Mouse (Mus musculus) forebrain, embryonic 10.5 days (tissue): ENCODE measurements around the gene Enox1. TPM values are rescaled to one million over a fixed set of nuclear protein-coding genes. Genes with fewer than 3 reads are reported as not detected.

Experiments
- DNase-seq: peaks from one replicate; pipeline ENCODE4 v3.0.0-alpha.2; 2017; ENCODE audit warnings: low spot score; ENCODE audit errors: extremely low spot score
- H3K27ac ChIP-seq: fragments of 300-500 bp; sonication (generic); 2 replicates; pipeline ENCODE4 v1.5.1; 2016; ENCODE audit warnings: mild to moderate bottlenecking
- H3K27me3 ChIP-seq: fragments of 300-500 bp; sonication (generic); 2 replicates; pipeline ENCODE4 v1.6.1; 2016; ENCODE audit warnings: mild to moderate bottlenecking; ENCODE audit not compliant: poor library complexity, severe bottlenecking
- H3K36me3 ChIP-seq: fragments of 300-500 bp; sonication (generic); replicated peaks from 2 replicates; pipeline ENCODE4 v1.6.1; 2016; ENCODE audit warnings: mild to moderate bottlenecking, moderate library complexity
- H3K4me1 ChIP-seq: fragments of 300-500 bp; sonication (generic); 2 replicates; pipeline ENCODE4 v1.6.1; 2016
- H3K4me3 ChIP-seq: fragments of 300-500 bp; sonication (generic); 2 replicates; pipeline ENCODE4 v1.5.1; 2016; ENCODE audit warnings: mild to moderate bottlenecking, moderate library complexity
- H3K9me3 ChIP-seq: fragments of 300-500 bp; sonication (generic); 2 replicates; pipeline ENCODE4 v1.6.1; 2016; ENCODE audit warnings: mild to moderate bottlenecking, moderate library complexity
- WGBS: fragments of 180-500 bp; shearing (Covaris S2); methylation state at CpG from one replicate; pipeline ENCODE4 v1.1.7; 2016; 5-methylcytosine and 5-hydroxymethylcytosine counted together
- polyA plus RNA-seq: library from polyadenylated mRNA; unstranded; fragments of >200 nt; fragmentation: Nextera tagmentation; extraction: Ambion mirVana; gene quantifications from 2 replicates; pipeline ENCODE4 v1.2.1, GENCODE M21; 2016

Gene Enox1
- polyA plus RNA-seq, 1 experiment from 2014 or later, result 11.9 TPM

DNA sequence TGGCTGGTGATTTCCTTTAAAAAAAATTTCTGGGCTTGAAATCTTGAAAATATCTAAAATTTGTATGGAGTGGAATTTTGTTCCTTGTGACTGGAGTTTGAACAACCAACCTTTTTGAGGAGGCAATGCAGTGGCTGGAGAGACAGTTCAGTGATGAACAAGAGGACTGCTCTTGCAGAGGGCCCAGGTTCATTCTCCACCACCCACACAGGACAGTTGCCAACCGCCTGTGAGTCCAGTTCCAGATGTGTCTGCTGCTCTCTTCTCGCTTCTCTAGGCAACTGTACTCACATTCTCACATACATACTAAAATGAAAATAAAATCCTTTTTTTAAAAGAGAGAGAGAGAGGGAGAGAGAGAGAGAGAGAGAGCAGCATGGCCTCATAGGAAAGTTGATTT lies 212.5 kb downstream of the Enox1 start:
- Histone ChIP-seq H3K36me3 (no peaks in the 10 kb centered on the region), H3K9me3 (no peaks in the 10 kb centered on the region), H3K27me3 (no peaks in the 10 kb centered on the region), H3K27ac (no peak overlapping the region), H3K4me1 (no peaks in the 10 kb centered on the region), H3K4me3 (no peak overlapping the region)
- 94% methylated on average over 2 of the region's 2 CpGs for WGBS
- no peak for DNase-seq

DNA sequence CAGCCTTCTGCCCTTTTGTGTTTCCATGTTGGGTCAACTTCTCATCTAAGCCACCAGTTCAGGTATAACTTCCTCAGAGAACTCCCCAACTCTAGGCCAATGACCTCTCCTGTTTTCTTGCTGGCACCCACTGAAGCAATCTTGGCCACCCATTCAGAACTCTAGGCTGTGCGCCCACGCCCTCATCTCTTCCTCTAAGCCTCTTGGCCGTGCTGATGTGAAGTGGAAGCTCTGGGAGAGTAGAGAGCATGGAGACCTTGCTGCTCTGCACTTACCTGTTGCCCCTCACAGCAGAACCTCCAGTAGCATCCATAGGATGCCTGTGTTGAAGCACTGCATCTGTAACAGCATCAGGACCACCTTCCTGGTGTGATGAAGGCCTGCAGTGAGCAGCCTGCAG lies 214.0 kb downstream of the Enox1 start:
- WGBS, result 85% methylated on average over 3 of the region's 3 CpGs

DNA sequence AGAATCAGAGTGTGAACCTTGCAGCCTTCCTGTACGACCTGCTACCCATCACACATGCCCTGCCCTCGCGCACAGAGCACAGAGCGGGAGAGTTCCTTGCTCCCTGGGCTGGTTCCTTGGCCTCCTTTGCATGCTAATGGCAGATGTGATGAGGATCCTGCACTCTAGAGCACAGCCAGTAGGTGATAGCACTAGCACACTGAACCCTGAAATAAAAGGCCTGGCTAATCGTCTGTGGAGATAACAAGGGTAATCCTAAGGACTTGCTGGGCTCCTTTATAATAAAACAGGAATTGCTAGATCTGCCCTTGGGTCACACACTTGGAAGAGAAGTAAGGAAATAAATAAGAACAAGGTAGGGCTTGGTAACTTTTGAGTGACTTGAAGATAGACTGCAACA lies 215.4 kb downstream of the Enox1 start:
- H3K27me3 ChIP-seq, result peaks cover 11% of the 10 kb centered on the region
- H3K27ac ChIP-seq, result no peak overlapping the region
- no peaks in the 10 kb centered on the region for H3K36me3 ChIP-seq
- H3K9me3 ChIP-seq, result no peaks in the 10 kb centered on the region
- H3K4me1 ChIP-seq, result peaks cover 21% of the 10 kb centered on the region
- 64% methylated on average over 5 of the region's 5 CpGs for WGBS
- no peak overlapping the region for H3K4me3 ChIP-seq
- DNase-seq, result no peak

More for the DNA sequence above, 214.0 kb downstream of the Enox1 start:
- Histone ChIP-seq H3K27me3 (no peaks in the 10 kb centered on the region), H3K4me3 (no peak overlapping the region), H3K9me3 (no peaks in the 10 kb centered on the region), H3K36me3 (no peaks in the 10 kb centered on the region), H3K27ac (no peak overlapping the region), H3K4me1 (peaks cover 8% of the 10 kb centered on the region)
- DNase-seq, result no peak

GRCm38 (mm10) chr14:77373119-77373518 lies 216.6 kb downstream of the Enox1 start:
- Histone ChIP-seq H3K27me3 (peaks cover 11% of the 10 kb centered on the region), H3K4me3 (no peak overlapping the region), H3K4me1 (peaks cover 32% of the 10 kb centered on the region), H3K36me3 (no peaks in the 10 kb centered on the region), H3K9me3 (no peaks in the 10 kb centered on the region), H3K27ac (no peak overlapping the region)
- 71% methylated on average over 3 of the region's 3 CpGs for WGBS
- no peak for DNase-seq

GRCm38 (mm10) chr14:77375054-77375453 lies 218.5 kb downstream of the Enox1 start:
- no peak for DNase-seq
- Histone ChIP-seq H3K27ac (no peak overlapping the region), H3K27me3 (peaks cover 11% of the 10 kb centered on the region), H3K4me3 (no peak overlapping the region), H3K36me3 (no peaks in the 10 kb centered on the region), H3K9me3 (no peaks in the 10 kb centered on the region), H3K4me1 (peaks cover 41% of the 10 kb centered on the region)
- 68% methylated on average over 2 of the region's 2 CpGs for WGBS

DNA sequence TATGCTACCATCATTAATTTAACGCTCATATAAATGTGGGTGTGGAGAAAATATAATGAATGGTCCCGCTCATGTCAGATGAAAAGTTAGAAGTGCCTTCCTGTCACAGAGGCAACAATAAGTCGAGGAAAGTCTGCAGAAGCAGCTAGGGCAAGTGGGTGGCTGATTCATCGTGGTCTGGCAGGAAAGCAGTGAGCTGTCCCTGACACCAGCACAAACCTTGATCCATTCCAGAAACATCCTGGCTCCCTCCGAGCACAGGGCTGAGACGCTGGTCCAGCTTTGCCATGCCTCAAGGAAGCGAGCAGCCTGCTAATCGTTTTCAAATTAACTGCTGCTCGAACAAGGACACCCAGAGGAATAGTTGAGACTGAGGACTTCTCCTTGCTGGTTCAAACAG lies 219.1 kb downstream of the Enox1 start:
- H3K36me3 ChIP-seq, result no peaks in the 10 kb centered on the region
- peaks cover 11% of the 10 kb centered on the region for H3K27me3 ChIP-seq
- DNase-seq, result no peak
- H3K9me3 ChIP-seq, result no peaks in the 10 kb centered on the region
- WGBS, result 75% methylated on average over 9 of the region's 9 CpGs
- H3K4me3 ChIP-seq, result no peak overlapping the region
- H3K27ac ChIP-seq, result no peak overlapping the region
- H3K4me1 ChIP-seq, result peaks cover 45% of the 10 kb centered on the region

DNA sequence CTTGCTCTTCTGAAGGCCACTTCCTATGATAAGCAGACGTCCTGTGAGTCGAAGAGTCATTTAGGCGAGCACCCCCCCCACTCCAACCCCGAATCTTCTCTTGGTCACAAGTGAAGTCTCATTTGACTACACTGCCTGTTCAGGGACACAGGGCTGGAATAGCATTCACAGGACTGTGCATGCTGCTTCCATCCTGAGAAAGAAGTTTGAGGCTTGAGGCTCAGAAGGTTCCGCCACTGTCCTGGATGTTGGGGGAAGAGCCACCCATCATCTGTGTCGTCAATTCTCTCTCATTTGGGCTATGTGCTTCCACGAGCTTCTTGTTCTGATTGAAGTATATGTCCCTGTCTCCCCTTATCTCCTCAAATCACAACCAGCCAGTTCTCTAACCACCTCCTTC lies 220.2 kb downstream of the Enox1 start:
- Histone ChIP-seq H3K4me3 (no peak overlapping the region), H3K9me3 (no peaks in the 10 kb centered on the region), H3K36me3 (no peaks in the 10 kb centered on the region), H3K27ac (no peak overlapping the region), H3K4me1 (peaks cover 56% of the 10 kb centered on the region), H3K27me3 (peaks cover 11% of the 10 kb centered on the region)
- WGBS, result 88% methylated on average over 7 of the region's 7 CpGs
- no peak for DNase-seq

GRCm38 (mm10) chr14:77377439-77377838 lies 220.9 kb downstream of the Enox1 start:
- H3K27ac ChIP-seq, result peak overlapping the region; percentile 17; the same call in 1 of the 2 replicates
- no peaks in the 10 kb centered on the region for H3K9me3 ChIP-seq
- WGBS, result 71% methylated on average over 3 of the region's 3 CpGs
- no peaks in the 10 kb centered on the region for H3K36me3 ChIP-seq
- no peak overlapping the region for H3K4me3 ChIP-seq
- H3K4me1 ChIP-seq, result peaks cover 63% of the 10 kb centered on the region
- H3K27me3 ChIP-seq, result peaks cover 11% of the 10 kb centered on the region
- DNase-seq, result no peak

DNA sequence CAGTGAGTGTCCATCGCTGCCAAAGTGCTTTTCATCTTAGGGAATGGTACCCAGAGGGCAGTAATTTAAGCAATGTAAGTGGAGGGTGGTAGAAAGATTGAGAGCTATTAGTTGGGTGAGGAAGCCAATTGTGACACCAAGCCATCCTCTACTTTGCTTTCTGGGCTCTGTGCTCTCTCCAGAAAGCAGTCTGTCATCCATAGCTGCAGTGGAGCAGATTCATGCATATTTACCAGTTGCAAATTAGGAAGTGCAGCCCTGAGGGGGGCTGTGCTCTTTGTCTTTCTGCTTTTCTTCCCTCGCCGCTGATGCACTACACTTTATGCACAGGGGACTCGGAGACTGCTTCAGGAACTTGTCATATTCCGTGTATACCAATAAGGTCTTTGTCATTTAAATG lies 221.3 kb downstream of the Enox1 start:
- H3K9me3 ChIP-seq, result no peaks in the 10 kb centered on the region
- no peak overlapping the region for H3K4me3 ChIP-seq
- H3K36me3 ChIP-seq, result no peaks in the 10 kb centered on the region
- peak overlapping the region; percentile 17; the same call in 1 of the 2 replicates for H3K27ac ChIP-seq
- 42% methylated on average over 5 of the region's 5 CpGs for whole genome bisulfite sequencing
- H3K27me3 ChIP-seq, result peaks cover 11% of the 10 kb centered on the region
- H3K4me1 ChIP-seq, result peaks cover 67% of the 10 kb centered on the region
- no peak for DNase-seq

DNA sequence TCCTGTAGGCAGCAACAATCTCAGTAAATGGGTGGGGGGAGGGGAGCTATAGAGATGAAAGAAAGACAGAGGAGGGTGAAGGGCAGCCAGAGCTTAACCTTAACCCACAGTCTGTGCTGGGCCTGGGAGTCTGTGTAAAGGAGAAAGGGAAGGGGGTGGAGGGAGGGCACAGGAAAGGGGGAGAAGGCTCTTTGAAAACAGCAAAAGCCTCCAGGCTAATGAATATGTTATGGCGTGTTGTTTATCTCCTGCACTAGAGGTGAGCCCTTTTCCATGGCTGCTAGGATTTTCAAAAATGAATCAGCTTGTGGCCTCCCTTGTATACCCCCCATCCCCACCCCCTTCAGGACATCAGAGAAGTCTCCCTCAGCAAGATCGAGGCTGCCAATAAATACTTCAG lies 225.0 kb downstream of the Enox1 start:
- WGBS, result 9% methylated on average over 2 of the region's 2 CpGs
- no peak overlapping the region for H3K4me3 ChIP-seq
- peaks cover 64% of the 10 kb centered on the region for H3K4me1 ChIP-seq
- DNase-seq, result peak; percentile 34
- H3K27me3 ChIP-seq, result peaks cover 2% of the 10 kb centered on the region; the same call in 1 of the 2 replicates
- peak overlapping the region; percentile 82 for H3K27ac ChIP-seq
- no peaks in the 10 kb centered on the region for H3K9me3 ChIP-seq
- H3K36me3 ChIP-seq, result no peaks in the 10 kb centered on the region

DNA sequence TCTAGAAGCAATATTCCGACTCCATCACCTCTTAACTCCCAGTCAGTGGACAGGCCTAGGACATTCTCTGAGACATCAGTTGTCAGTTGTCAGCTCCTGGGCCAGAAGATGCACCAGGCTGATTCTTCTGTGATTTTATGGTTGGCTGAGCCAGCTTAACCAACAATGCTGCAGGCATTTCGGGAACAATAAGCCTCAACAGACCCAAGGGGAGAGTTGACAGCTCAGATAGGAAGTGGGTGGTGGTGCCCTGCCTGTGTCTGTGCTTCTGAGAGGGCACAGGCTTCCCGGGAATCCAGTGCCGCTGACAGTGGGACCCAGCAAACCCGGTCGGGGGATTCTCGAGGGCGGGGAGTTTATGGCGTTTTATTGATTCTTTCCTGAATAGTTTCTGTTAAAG lies 229.1 kb downstream of the Enox1 start:
- no peaks in the 10 kb centered on the region for H3K9me3 ChIP-seq
- DNase-seq, result no peak
- H3K27ac ChIP-seq, result no peak overlapping the region
- H3K36me3 ChIP-seq, result no peaks in the 10 kb centered on the region
- no peaks in the 10 kb centered on the region for H3K27me3 ChIP-seq
- H3K4me1 ChIP-seq, result peaks cover 46% of the 10 kb centered on the region
- WGBS, result 44% methylated on average over 9 of the region's 9 CpGs
- no peak overlapping the region for H3K4me3 ChIP-seq

DNA sequence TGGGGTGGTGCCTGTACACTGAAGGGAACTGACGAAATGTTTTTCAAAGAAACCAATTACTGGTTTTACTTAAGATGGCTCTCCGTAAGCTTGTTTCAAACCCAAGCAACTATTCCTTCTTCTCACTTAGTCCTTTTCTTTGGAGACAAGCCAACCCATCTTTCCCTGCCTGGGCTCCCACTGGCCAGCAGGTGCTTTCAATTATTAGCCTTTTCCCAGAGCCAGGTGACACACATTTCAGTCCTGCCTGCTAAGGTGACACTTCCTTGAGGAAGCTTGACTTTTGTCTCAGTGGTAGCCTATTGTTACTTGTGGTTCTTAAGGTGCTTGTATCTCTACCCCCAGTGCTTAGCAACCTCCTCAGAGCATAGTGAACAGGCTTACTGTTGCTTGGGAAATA lies 231.3 kb downstream of the Enox1 start:
- H3K27me3 ChIP-seq, result no peaks in the 10 kb centered on the region
- no peaks in the 10 kb centered on the region for H3K9me3 ChIP-seq
- no peak overlapping the region for H3K4me3 ChIP-seq
- H3K36me3 ChIP-seq, result no peaks in the 10 kb centered on the region
- DNase-seq, result no peak
- H3K27ac ChIP-seq, result no peak overlapping the region
- 90% methylated on average over 2 of the region's 2 CpGs for WGBS
- peaks cover 24% of the 10 kb centered on the region for H3K4me1 ChIP-seq

DNA sequence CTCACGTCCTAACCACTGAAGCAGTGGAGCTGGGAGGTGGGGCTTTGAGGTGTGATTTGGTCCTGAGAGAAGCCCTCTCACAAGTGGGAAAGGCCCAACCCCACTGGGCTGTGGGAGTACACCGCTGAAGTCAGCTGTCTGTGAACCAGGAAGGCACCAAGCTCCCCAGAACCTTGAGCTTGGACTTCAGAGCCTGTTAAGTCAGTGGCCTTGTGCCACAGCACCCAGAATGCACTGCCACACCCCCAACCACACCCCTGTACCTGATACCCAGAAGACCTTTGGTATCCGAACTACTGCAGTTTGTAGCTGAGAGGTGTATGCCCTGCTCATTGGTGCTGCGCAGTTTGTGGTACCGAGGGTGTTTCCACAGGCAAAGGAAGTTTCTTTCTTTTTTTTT lies 232.7 kb downstream of the Enox1 start:
- H3K27me3 ChIP-seq, result no peaks in the 10 kb centered on the region
- no peak overlapping the region for H3K4me3 ChIP-seq
- no peaks in the 10 kb centered on the region for H3K9me3 ChIP-seq
- WGBS, result 95% methylated on average over 5 of the region's 5 CpGs
- no peak overlapping the region for H3K27ac ChIP-seq
- DNase-seq, result no peak
- no peaks in the 10 kb centered on the region for H3K36me3 ChIP-seq
- H3K4me1 ChIP-seq, result peaks cover 24% of the 10 kb centered on the region

DNA sequence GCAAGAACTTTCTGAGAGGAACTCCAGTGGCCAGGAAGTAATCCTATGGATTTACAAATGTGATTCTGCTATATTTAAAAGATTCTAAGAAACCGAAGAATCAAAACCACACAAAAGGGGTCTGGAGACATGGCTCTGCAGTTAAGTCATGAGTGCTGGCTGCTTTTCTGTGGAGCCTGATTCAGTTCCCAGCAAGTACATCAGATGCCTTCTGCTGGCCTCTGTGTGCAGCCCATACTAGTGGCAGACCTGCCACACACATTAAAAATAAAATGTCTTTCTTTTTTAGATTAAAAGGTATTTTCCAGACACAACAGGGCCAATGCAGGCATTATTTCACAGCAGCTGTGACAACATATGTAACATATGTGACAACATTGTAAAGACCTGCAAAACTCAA lies 235.9 kb downstream of the Enox1 start:
- DNase-seq, result no peak
- no peak overlapping the region for H3K4me3 ChIP-seq

More for the DNA sequence above, 235.9 kb downstream of the Enox1 start:
- 77% methylated on average over 1 of the region's 1 CpGs for WGBS
- H3K9me3 ChIP-seq, result peaks cover 4% of the 10 kb centered on the region; the same call in 1 of the 2 replicates
- no peaks in the 10 kb centered on the region for H3K36me3 ChIP-seq
- H3K27ac ChIP-seq, result no peak overlapping the region
- peaks cover 10% of the 10 kb centered on the region for H3K4me1 ChIP-seq
- no peaks in the 10 kb centered on the region for H3K27me3 ChIP-seq
